Mouse (Mus musculus) large intestine, adult 2 months (tissue): ENCODE results near the gene Aimp1. TPM values are rescaled to one million over a fixed set of nuclear protein-coding genes. Genes with fewer than 3 reads are reported as not detected.

ENCODE experiments used
- polyA plus RNA-seq: library from polyadenylated mRNA; depleted of rRNA; stranded (reverse); fragments of >200 nt; gene quantifications from 2 replicates; pipeline ENCODE4 v1.2.3, GENCODE M21; 2012; rRNA removed

The Aimp1 gene
- polyA plus RNA-seq, 1 experiment, result 14.5 TPM

Other genes starting within 250 kb of the Aimp1 start
- 11.7 and 64.5 TPM in 2 replicates for gene Gimd1, start 54.5 kb downstream of the Aimp1 start, polyA plus RNA-seq
- gene Tbck, start 226 bp downstream of the Aimp1 start, polyA plus RNA-seq, result 3.0 and 3.9 TPM in 2 replicates